Mouse (Mus musculus): ENCODE results near the gene Ccin.

DNA sequence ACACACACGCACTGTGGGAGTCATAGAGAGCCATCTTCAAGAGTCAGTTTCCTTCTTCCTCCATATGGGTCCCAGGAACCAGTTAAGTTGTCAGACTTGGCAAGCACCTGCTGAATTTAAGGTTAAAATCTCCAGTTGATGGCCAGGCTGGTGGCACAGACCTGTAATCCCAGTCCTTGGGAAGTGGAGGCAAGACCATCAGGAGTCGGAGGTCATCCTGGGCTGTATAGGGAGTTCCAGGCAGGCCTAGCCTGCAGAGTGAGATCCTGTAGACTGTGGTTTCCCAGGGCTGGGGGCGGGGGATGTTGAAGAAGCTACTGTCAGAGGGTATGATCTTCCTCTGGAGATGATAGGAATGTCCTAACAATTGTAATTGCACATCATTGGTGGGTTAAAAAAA lies 5.7 kb downstream of the Ccin start:
- TF ChIP-seq CTCF (IDR thresholded peaks at IDR 0.05; ENCODE audit: low read depth) (no peak), EP300 (optimal IDR thresholded peaks at IDR 0.05) (no peak)
